Mouse (Mus musculus) hindbrain, postnatal 0 days (tissue): ENCODE results near the gene Ankfn1. TPM values are rescaled to one million over a fixed set of nuclear protein-coding genes. Genes with fewer than 3 reads are reported as not detected.

Source experiments
- ATAC-seq: fragments of 200-750 bp; cut with Nextera tagmentation; 2 replicates; pipeline ENCODE4 v1.8.0; 2017; ENCODE audit warnings: mild to moderate bottlenecking, moderate TSS enrichment, moderate library complexity
- DNase-seq: peaks from one replicate; pipeline ENCODE4 v3.0.0-alpha.2; 2015; ENCODE audit warnings: low spot score
- H3K27ac ChIP-seq: fragments of 300-500 bp; sonication (generic); 2 replicates; pipeline ENCODE4 v1.5.1; 2014; ENCODE audit warnings: mild to moderate bottlenecking
- H3K27me3 ChIP-seq: fragments of 300-500 bp; sonication (generic); 2 replicates; pipeline ENCODE4 v1.6.1; 2014; ENCODE audit warnings: low read length, mixed read lengths; ENCODE audit not compliant: insufficient read depth
- H3K36me3 ChIP-seq: fragments of 300-500 bp; sonication (generic); 2 replicates; pipeline ENCODE4 v1.6.1; 2014; ENCODE audit warnings: low read length, mixed read lengths; ENCODE audit not compliant: insufficient read depth
- H3K4me1 ChIP-seq: fragments of 300-500 bp; sonication (generic); 2 replicates; pipeline ENCODE4 v1.6.1; 2014; ENCODE audit warnings: antibody characterized with exemption, low read length, mixed read lengths; ENCODE audit not compliant: insufficient read depth
- H3K4me2 ChIP-seq: fragments of 300-500 bp; sonication (generic); 2 replicates; pipeline ENCODE4 v1.6.1; 2014; ENCODE audit warnings: low read depth, mild to moderate bottlenecking, low read length, moderate library complexity, mixed read lengths
- H3K4me3 ChIP-seq: fragments of 300-500 bp; sonication (generic); 2 replicates; pipeline ENCODE4 v1.5.1; 2014; ENCODE audit warnings: low read length
- H3K9ac ChIP-seq: fragments of 300-500 bp; sonication (generic); replicated peaks from 2 replicates; pipeline ENCODE4 v1.6.1; 2014; ENCODE audit warnings: mild to moderate bottlenecking, low read length, moderate library complexity, mixed read lengths
- H3K9me3 ChIP-seq: fragments of 300-500 bp; sonication (generic); 2 replicates; pipeline ENCODE4 v1.6.1; 2016; ENCODE audit warnings: low read length, mixed read lengths
- CTCF ChIP-seq: IDR thresholded peaks from 2 replicates; pipeline ENCODE4 v1.5.1; 2016; ENCODE audit warnings: antibody characterized with exemption, control low read depth, low read depth
- WGBS: fragments of 180-500 bp; shearing (Covaris S2); extraction: QIAGEN DNeasy Blood & Tissue Kit; methylation state at CpG from one replicate; pipeline ENCODE4 v1.1.7; 2014; 5-methylcytosine and 5-hydroxymethylcytosine counted together
- polyA plus RNA-seq: library from polyadenylated mRNA; unstranded; fragments of >200 nt; fragmentation: Nextera tagmentation; extraction: Ambion mirVana; gene quantifications from 2 replicates; pipeline ENCODE4 v1.2.1, GENCODE M21; 2015
- total RNA-seq: library from RNA; depleted of rRNA; stranded (reverse); fragments of >200 nt; gene quantifications from 2 replicates; pipeline ENCODE4 v1.2.3, GENCODE M21; 2014

The Ankfn1 gene
- total and polyA plus RNA-seq, 2 experiments from 2014 or later = 3.0 to 17.6 TPM

GRCm38 (mm10) chr11:89388851-89389250 lies 388.6 kb downstream of the Ankfn1 start:
- DNase-seq = no peak
- no peaks in the 10 kb centered on the region for H3K27me3 ChIP-seq
- TF ChIP-seq CTCF = no peak
- no peak overlapping the region for H3K27ac ChIP-seq
- no peak for ATAC-seq
- H3K4me1 ChIP-seq = no peaks in the 10 kb centered on the region
- no peak overlapping the region for H3K4me3 ChIP-seq
- no peak overlapping the region for H3K4me2 ChIP-seq
- no peaks in the 10 kb centered on the region for H3K9me3 ChIP-seq
- WGBS = 66% methylated on average over 2 of the region's 2 CpGs
- H3K9ac ChIP-seq = no peak overlapping the region
- no peaks in the 10 kb centered on the region for H3K36me3 ChIP-seq

- no peak overlapping the region for H3K4me3 ChIP-seq
- DNase-seq = peak; percentile 17
- H3K27me3 ChIP-seq = no peaks in the 10 kb centered on the region
- no peaks in the 10 kb centered on the region; the same call in 1 of the 2 replicates for H3K4me1 ChIP-seq
- no peak for TF ChIP-seq CTCF
- no peak for ATAC-seq
- H3K27ac ChIP-seq = peak overlapping the region; percentile 70; the same call in 1 of the 2 replicates
- H3K9me3 ChIP-seq = no peaks in the 10 kb centered on the region
- H3K36me3 ChIP-seq = no peaks in the 10 kb centered on the region
- no peak overlapping the region for H3K9ac ChIP-seq
- 77% methylated on average over 2 of the region's 2 CpGs for WGBS
- H3K4me2 ChIP-seq = no peak overlapping the region
Measured at GRCm38 (mm10) chr11:89382634-89383009, 394.8 kb downstream of the Ankfn1 start.

GRCm38 (mm10) chr11:89381782-89382633 lies 395.4 kb downstream of the Ankfn1 start:
- DNase-seq = peak; percentile 78
- 18% methylated on average over 8 of the region's 8 CpGs for WGBS
- Histone ChIP-seq H3K9me3 (no peaks in the 10 kb centered on the region), H3K4me3 (no peak overlapping the region), H3K4me1 (no peaks in the 10 kb centered on the region; the same call in 1 of the 2 replicates), H3K9ac (no peak overlapping the region), H3K4me2 (no peak overlapping the region), H3K27me3 (no peaks in the 10 kb centered on the region), H3K36me3 (no peaks in the 10 kb centered on the region), H3K27ac (peak overlapping the region; percentile 70)
- no peak for TF ChIP-seq CTCF
- ATAC-seq = peak; percentile 97

DNA sequence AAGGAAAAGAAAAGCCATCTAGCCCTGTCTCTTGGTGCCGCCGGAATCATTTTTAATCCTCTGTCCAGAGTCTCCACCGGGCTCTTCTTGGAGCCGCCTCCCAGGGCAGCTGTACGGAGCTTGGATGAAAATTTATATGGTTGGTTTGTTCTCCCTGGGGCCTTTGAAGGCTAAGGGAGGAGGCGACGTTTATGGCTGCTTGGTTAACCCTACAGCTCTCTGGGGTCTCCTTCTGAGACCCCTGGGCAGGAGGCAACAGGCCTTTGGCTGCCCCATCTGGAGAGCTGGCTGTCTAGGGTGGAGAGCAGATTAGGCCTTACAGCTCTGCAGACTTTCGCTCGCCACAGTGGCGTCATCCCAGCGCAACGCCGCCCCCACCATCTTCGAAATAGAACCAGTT lies 406.5 kb downstream of the Ankfn1 start:
- 69% methylated on average over 14 of the region's 14 CpGs for WGBS
- DNase-seq (no peak), ATAC-seq (no peak)
- Histone ChIP-seq H3K4me2 (no peak overlapping the region), H3K4me3 (no peak overlapping the region), H3K36me3 (no peaks in the 10 kb centered on the region), H3K9ac (no peak overlapping the region), H3K4me1 (no peaks in the 10 kb centered on the region), H3K27me3 (no peaks in the 10 kb centered on the region), H3K27ac (no peak overlapping the region), H3K9me3 (no peaks in the 10 kb centered on the region)
- TF ChIP-seq CTCF = no peak

GRCm38 (mm10) chr11:89370373-89370772 lies 407.1 kb downstream of the Ankfn1 start:
- no peak overlapping the region for H3K4me3 ChIP-seq
- no peaks in the 10 kb centered on the region for H3K4me1 ChIP-seq
- no peaks in the 10 kb centered on the region for H3K27me3 ChIP-seq
- H3K27ac ChIP-seq = no peak overlapping the region
- ATAC-seq (no peak), DNase-seq (no peak)
- no peak overlapping the region for H3K4me2 ChIP-seq
- H3K9ac ChIP-seq = no peak overlapping the region
- H3K36me3 ChIP-seq = no peaks in the 10 kb centered on the region
- WGBS = 83% methylated on average over 7 of the region's 7 CpGs
- H3K9me3 ChIP-seq = no peaks in the 10 kb centered on the region
- TF ChIP-seq CTCF = no peak

- Histone ChIP-seq H3K9ac (no peak overlapping the region), H3K9me3 (no peaks in the 10 kb centered on the region), H3K4me3 (no peak overlapping the region), H3K27me3 (no peaks in the 10 kb centered on the region), H3K4me2 (no peak overlapping the region), H3K4me1 (no peaks in the 10 kb centered on the region), H3K36me3 (no peaks in the 10 kb centered on the region), H3K27ac (no peak overlapping the region)
- no peak for TF ChIP-seq CTCF
- WGBS = 75% methylated on average over 3 of the region's 3 CpGs
- ATAC-seq = no peak
- no peak for DNase-seq
Measured at GRCm38 (mm10) chr11:89363981-89364380, 413.5 kb downstream of the Ankfn1 start.

DNA sequence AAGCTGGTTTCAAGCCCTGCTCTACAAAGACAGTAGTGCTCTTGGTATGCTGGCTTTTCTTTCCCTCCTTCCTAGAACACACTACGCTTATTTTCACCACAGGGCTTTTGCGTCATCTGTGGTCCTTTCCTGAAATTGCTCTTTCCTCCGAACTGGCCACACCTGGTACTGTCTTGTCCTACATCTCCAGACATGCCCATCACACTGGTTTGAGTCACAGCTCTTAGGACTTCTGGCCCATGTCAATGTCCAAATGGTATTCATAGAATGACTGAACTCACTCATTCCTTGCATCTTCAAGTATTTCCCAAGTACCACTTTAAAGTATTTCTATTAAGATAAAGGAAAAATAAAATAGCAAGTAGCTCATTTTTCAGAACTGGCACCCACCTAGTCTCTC lies 416.6 kb downstream of the Ankfn1 start:
- no peak overlapping the region for H3K4me2 ChIP-seq
- 90% methylated on average over 3 of the region's 3 CpGs for WGBS
- H3K9ac ChIP-seq = no peak overlapping the region
- no peaks in the 10 kb centered on the region for H3K9me3 ChIP-seq
- H3K27me3 ChIP-seq = no peaks in the 10 kb centered on the region
- no peak overlapping the region for H3K27ac ChIP-seq
- TF ChIP-seq CTCF = no peak
- ATAC-seq = no peak
- peaks cover under 1% of the 10 kb centered on the region; the same call in 1 of the 2 replicates for H3K4me1 ChIP-seq
- no peak overlapping the region for H3K4me3 ChIP-seq
- DNase-seq = no peak
- no peaks in the 10 kb centered on the region for H3K36me3 ChIP-seq
